Mouse (Mus musculus): ENCODE results near the gene E2f6.

DNA sequence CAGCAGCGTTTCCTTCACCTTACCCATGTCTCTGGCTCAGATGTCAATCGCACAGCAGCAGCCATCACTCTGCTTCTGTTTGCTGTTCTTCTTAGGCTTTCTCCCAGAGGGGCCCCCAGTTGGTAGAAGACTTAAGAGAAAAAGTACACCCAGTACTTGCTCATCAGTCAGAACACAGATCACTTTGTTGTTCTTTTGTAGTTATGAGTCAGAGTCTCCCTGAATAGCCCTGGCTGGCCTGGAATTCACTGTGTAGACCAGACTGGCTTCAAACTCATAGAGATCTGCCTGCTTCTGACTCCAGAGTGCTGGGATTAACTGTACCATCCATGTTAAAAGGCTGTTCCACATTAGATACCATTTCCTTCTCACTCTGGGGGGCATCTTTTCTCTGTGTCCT is 22.2 kb upstream of the E2f6 start:
- TF ChIP-seq CTCF (IDR thresholded peaks at IDR 0.05; ENCODE audit: low read depth, low read length) (no peak), GATA1 (IDR thresholded peaks at IDR 0.05; ENCODE audit: borderline replicate concordance, low read length) (no peak), POLR2AphosphoS5 (IDR thresholded peaks at IDR 0.05; ENCODE audit: insufficient replicate concordance, low read depth, low read length) (no peak), GATA2 (IDR thresholded peaks at IDR 0.05; ENCODE audit: borderline replicate concordance, low read depth, low read length) (no peak), TAL1 (conservative IDR thresholded peaks at IDR 0.05; ENCODE audit: low read depth, low read length) (no peak)

Data from G1E (cell line).